Mouse (Mus musculus) forebrain, embryonic 14.5 days (tissue): ENCODE measurements around the gene Pet117. TPM values are rescaled to one million over a fixed set of nuclear protein-coding genes. Genes with fewer than 3 reads are reported as not detected.
A peak's percentile ranks its signal among the peaks of the same experiment; 100 is the strongest.
"Not testable (repeated sequence)": the region's sequence is repeated elsewhere in the genome, so short reads cannot be mapped to it uniquely, and the experiment has no call there.

Experiments
- ATAC-seq: fragments of 200-750 bp; cut with Nextera tagmentation; 2 replicates; pipeline ENCODE4 v1.8.0; 2017; ENCODE audit warnings: mild to moderate bottlenecking, moderate library complexity
- DNase-seq: peaks from one replicate; pipeline ENCODE4 v3.0.0-alpha.2; 2015; ENCODE audit warnings: low spot score
- H3K27ac ChIP-seq: fragments of 300-500 bp; sonication (generic); 2 replicates; pipeline ENCODE4 v1.5.1; 2014; ENCODE audit warnings: low read depth, mild to moderate bottlenecking, control low read depth, low read length, moderate library complexity
- H3K27me3 ChIP-seq: fragments of 300-500 bp; sonication (generic); replicated peaks from 2 replicates; pipeline ENCODE4 v1.6.1; 2014; ENCODE audit warnings: low read length, control low read depth, mixed read lengths; ENCODE audit not compliant: control insufficient read depth, insufficient read depth
- H3K36me3 ChIP-seq: fragments of 300-500 bp; sonication (generic); 2 replicates; pipeline ENCODE4 v1.6.1; 2014; ENCODE audit warnings: low read length, control low read depth; ENCODE audit not compliant: control insufficient read depth, insufficient read depth
- H3K4me1 ChIP-seq: fragments of 300-500 bp; sonication (generic); 2 replicates; pipeline ENCODE4 v1.6.1; 2014; ENCODE audit warnings: antibody characterized with exemption, low read length, control low read depth; ENCODE audit not compliant: control insufficient read depth, insufficient read depth
- H3K4me2 ChIP-seq: fragments of 300-500 bp; sonication (generic); 2 replicates; pipeline ENCODE4 v1.6.1; 2014; ENCODE audit warnings: mild to moderate bottlenecking, control low read depth, low read length
- H3K4me3 ChIP-seq: fragments of 300-500 bp; sonication (generic); 2 replicates; pipeline ENCODE4 v1.5.1; 2014; ENCODE audit warnings: low read depth, low read length, control low read depth
- H3K9ac ChIP-seq: fragments of 300-500 bp; sonication (generic); 2 replicates; pipeline ENCODE4 v1.6.1; 2014; ENCODE audit warnings: mild to moderate bottlenecking, low read length, control low read depth, moderate library complexity
- H3K9me3 ChIP-seq: fragments of 300-500 bp; sonication (generic); replicated peaks from 2 replicates; pipeline ENCODE4 v1.6.1; 2016; ENCODE audit warnings: low read length, control low read depth, mixed read lengths; ENCODE audit not compliant: control insufficient read depth
- WGBS: fragments of 180-500 bp; shearing (Covaris S2); extraction: QIAGEN DNeasy Blood & Tissue Kit; methylation state at CpG from one replicate; pipeline ENCODE4 v1.1.7; 2014; 5-methylcytosine and 5-hydroxymethylcytosine counted together
- polyA plus RNA-seq: library from polyadenylated mRNA; unstranded; fragments of >200 nt; fragmentation: Nextera tagmentation; extraction: Ambion mirVana; gene quantifications from 2 replicates; pipeline ENCODE4 v1.2.1, GENCODE M21; 2014

Gene Pet117
- polyA plus RNA-seq, 1 experiment from 2014 or later: 0.71 TPM

GRCm38 (mm10) chr2:144333138-144333842, 35.5 kb upstream of the Pet117 start:
- DNase-seq (no peak), ATAC-seq (no peak)
- Histone ChIP-seq H3K27me3 (peaks cover 57% of the 10 kb centered on the region), H3K27ac (no peak overlapping the region), H3K4me3 (peak overlapping the region; percentile 16; the same call in 1 of the 2 replicates), H3K4me1 (peaks cover 16% of the 10 kb centered on the region), H3K36me3 (no peaks in the 10 kb centered on the region), H3K9me3 (no peaks in the 10 kb centered on the region), H3K4me2 (peak overlapping the region; percentile 43), H3K9ac (no peak overlapping the region)
- WGBS: 7% methylated on average over 28 of the region's 28 CpGs

DNA sequence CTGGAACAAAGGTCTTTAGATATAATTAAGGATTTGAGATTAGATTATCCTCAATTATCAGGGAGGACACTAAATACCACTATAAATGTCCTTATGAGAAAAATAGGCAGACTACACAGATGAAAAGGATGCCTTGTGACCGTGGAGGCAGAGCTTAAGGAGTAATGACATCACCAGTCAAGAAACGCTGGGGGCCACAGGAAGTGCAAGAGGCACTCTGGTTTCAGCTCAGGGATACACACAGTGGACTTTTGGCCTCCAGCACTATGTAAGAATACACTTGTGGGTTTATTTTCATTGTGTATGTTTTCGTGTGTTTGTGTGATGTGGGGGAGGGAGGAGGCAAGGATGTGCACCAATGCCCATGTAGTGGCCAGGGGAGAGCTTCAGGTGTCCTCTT, 31.6 kb upstream of the Pet117 start:
- DNase-seq: no peak
- Histone ChIP-seq H3K9me3 (no peaks in the 10 kb centered on the region), H3K9ac (no peak overlapping the region), H3K4me3 (no peak overlapping the region), H3K27me3 (peaks cover 26% of the 10 kb centered on the region), H3K4me1 (peaks cover 3% of the 10 kb centered on the region; the same call in 1 of the 2 replicates), H3K36me3 (no peaks in the 10 kb centered on the region), H3K27ac (no peak overlapping the region), H3K4me2 (no peak overlapping the region)
- no peak for ATAC-seq
- WGBS: 72% methylated on average over 3 of the region's 3 CpGs

DNA sequence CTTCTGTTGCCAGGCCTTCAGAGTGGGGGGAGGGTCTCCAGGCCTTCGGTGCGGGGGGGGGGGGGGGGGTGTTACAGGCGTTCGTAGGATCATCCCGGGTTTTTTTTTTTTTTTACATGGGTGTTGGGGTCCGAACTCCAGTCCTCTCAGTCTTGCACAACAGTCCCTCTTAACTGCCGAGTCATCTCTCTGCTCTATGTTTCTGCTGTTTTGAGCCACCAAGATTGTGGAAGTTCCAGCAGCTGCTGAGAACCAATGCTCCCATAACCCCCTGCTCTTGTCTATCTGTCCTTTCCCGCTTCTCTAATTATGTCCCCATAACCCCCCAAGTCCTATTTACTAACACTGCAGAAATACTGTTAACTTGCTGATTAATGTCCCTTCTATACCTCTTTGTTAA, 31.1 kb upstream of the Pet117 start:
- peaks cover 1% of the 10 kb centered on the region; the same call in 1 of the 2 replicates for H3K4me1 ChIP-seq
- no peak for ATAC-seq
- H3K4me2 ChIP-seq: no peak overlapping the region
- DNase-seq: no peak
- WGBS: 80% methylated on average over 8 of the region's 8 CpGs
- no peak overlapping the region for H3K27ac ChIP-seq
- H3K27me3 ChIP-seq: peaks cover 24% of the 10 kb centered on the region
- H3K4me3 ChIP-seq: no peak overlapping the region
- H3K9ac ChIP-seq: no peak overlapping the region
- H3K36me3 ChIP-seq: no peaks in the 10 kb centered on the region
- no peaks in the 10 kb centered on the region for H3K9me3 ChIP-seq

DNA sequence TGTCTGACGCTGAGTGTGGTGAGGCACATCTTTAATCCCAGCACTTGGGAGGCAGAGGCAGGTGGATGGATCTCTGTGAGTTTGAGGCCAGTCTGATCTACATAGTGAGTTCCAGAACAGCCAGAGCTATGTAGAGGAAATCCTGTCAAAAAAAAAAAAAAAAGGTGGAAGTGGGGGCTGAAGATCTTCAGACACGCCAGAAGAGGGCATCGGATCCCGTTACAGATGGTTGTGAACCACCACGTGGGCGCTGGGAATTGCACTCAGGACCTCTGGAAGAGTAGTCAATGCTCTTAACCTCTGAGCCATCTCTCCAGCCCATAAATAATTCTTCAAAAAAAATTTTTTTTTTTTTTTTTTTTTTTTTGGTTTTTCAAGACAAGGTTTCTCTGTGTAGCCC, 30.6 kb upstream of the Pet117 start:
- not testable (repeated sequence) for ATAC-seq, H3K9ac ChIP-seq, H3K36me3 ChIP-seq, H3K27ac ChIP-seq, H3K4me3 ChIP-seq, H3K9me3 ChIP-seq, H3K4me1 ChIP-seq, H3K4me2 ChIP-seq, DNase-seq
- 78% methylated on average over 6 of the region's 6 CpGs for WGBS
- H3K27me3 ChIP-seq: peaks cover 21% of the 10 kb centered on the region

DNA sequence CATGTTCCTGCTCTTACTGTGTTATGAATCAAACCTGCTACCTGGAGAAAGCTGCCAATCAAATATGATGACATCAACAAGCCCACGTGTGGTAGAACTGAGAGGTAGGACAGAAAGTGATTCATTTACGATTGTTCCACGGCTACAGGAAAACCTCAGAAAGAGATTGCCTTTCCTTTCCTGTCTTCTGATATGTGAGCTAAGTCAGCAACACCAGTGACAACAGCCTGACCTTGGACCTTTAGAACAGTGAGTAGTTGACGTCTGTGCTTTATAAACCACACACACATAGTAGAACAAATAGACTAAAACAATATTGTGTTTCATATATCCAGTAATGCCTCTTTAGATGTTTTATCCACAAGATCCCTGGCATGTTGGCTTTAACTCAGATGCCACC, 25.6 kb upstream of the Pet117 start:
- ATAC-seq (no peak), DNase-seq (no peak)
- Histone ChIP-seq H3K9me3 (no peaks in the 10 kb centered on the region), H3K4me1 (no peaks in the 10 kb centered on the region), H3K4me2 (no peak overlapping the region), H3K27ac (no peak overlapping the region), H3K4me3 (no peak overlapping the region), H3K36me3 (no peaks in the 10 kb centered on the region), H3K27me3 (no peaks in the 10 kb centered on the region), H3K9ac (no peak overlapping the region)
- 86% methylated on average over 4 of the region's 4 CpGs for WGBS

DNA sequence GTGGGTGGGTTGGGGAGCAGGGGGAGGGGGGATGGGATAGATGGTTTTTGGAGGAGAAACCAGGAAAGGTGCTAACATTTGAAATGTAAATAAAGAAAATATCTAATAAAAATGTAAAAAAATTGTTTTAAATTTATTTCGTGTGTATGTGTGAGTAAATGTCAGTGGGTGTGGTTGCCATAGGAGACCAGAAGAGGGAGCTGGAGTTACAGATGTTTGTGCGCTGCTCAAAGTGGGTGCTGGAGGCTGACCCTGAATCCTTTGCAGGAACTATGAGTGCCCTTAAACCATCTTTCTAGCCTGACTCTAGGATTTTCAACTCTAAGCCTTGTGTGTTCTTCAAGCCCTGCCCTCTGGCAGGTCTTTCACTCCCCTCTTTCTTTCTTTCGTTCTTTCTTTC, 20.3 kb upstream of the Pet117 start:
- 73% methylated on average over 3 of the region's 3 CpGs for WGBS
- H3K27ac ChIP-seq: no peak overlapping the region
- DNase-seq (no peak), ATAC-seq (no peak)
- H3K4me1 ChIP-seq: no peaks in the 10 kb centered on the region
- no peaks in the 10 kb centered on the region for H3K27me3 ChIP-seq
- H3K9me3 ChIP-seq: no peaks in the 10 kb centered on the region
- H3K9ac ChIP-seq: no peak overlapping the region
- no peak overlapping the region for H3K4me3 ChIP-seq
- H3K4me2 ChIP-seq: no peak overlapping the region
- H3K36me3 ChIP-seq: no peaks in the 10 kb centered on the region

GRCm38 (mm10) chr2:144352843-144353242, 16.0 kb upstream of the Pet117 start:
- H3K9ac ChIP-seq: no peak overlapping the region
- H3K4me1 ChIP-seq: no peaks in the 10 kb centered on the region
- DNase-seq: no peak
- H3K4me2 ChIP-seq: no peak overlapping the region
- H3K9me3 ChIP-seq: no peaks in the 10 kb centered on the region
- H3K4me3 ChIP-seq: no peak overlapping the region
- no peak overlapping the region for H3K27ac ChIP-seq
- no peaks in the 10 kb centered on the region for H3K27me3 ChIP-seq
- ATAC-seq: no peak
- 92% methylated on average over 11 of the region's 11 CpGs for WGBS
- no peaks in the 10 kb centered on the region for H3K36me3 ChIP-seq

DNA sequence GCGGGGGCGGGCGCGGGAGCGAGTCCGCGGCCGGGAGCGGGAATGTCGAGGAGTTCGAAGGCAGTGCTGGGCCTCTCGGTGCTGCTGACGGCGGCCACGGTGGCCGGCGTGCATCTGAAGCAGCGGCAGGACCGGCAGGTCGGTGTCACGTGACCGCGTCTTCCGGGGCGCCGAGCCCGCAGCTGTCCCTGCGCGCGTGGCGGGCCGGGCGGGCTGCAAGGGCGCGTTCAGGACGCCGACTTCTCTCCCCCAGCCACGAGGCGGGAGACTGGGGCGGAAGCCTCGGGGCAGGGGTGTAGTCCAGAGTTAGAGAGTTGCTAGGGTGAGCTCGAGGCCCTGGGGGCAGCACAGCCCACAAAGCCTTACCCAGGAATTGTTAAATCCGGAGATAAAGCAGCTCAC, 225 bp downstream of the Pet117 start:
- Histone ChIP-seq H3K4me3 (peak overlapping the region; percentile 88), H3K27me3 (no peaks in the 10 kb centered on the region), H3K4me1 (peaks cover 9% of the 10 kb centered on the region; the same call in 1 of the 2 replicates), H3K4me2 (peak overlapping the region; percentile 80), H3K36me3 (peaks cover 11% of the 10 kb centered on the region), H3K9me3 (no peaks in the 10 kb centered on the region), H3K9ac (peak overlapping the region; percentile 92), H3K27ac (peak overlapping the region; percentile 86)
- 0% methylated on average over 4 of the region's 43 CpGs for WGBS
- peak; percentile 76 for DNase-seq
- ATAC-seq: peak; percentile 91

DNA sequence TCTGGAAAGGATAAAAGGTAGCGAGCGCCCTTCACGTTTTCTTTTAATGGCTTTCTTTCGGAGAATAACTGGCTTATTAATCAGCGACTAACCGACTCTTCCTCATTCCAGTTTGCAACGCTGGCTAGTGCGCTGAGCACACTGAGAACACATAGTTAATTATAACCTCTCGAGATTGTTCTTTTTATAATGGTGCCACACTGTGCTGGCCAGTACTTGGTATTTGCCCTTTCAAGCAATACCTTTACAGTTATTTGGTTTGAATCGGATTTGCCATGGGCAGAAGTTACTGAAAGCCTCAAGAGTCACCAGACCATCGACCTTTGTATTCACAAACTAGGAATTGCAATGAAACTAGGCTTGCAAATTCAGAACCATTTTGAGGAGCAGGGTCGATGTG, 715 bp downstream of the Pet117 start:
- Histone ChIP-seq H3K9ac (peak overlapping the region; percentile 92), H3K9me3 (no peaks in the 10 kb centered on the region), H3K4me1 (peaks cover 9% of the 10 kb centered on the region; the same call in 1 of the 2 replicates), H3K27ac (peak overlapping the region; percentile 86; the same call in 1 of the 2 replicates), H3K27me3 (no peaks in the 10 kb centered on the region), H3K36me3 (peaks cover 16% of the 10 kb centered on the region), H3K4me2 (peak overlapping the region; percentile 80), H3K4me3 (peak overlapping the region; percentile 88)
- DNase-seq: no peak
- peak; percentile 19; the same call in 1 of the 2 replicates for ATAC-seq
- WGBS: 1% methylated on average over 12 of the region's 12 CpGs
